Mouse (Mus musculus): ENCODE data around the gene Tsks. TPM values are rescaled to one million over a fixed set of nuclear protein-coding genes. Genes with fewer than 3 reads are reported as not detected.

The Tsks gene
- polyA plus RNA-seq, 1 experiment from 2014 or later: 0.13 TPM

- no peaks in the 10 kb centered on the region for H3K27me3 ChIP-seq (ENCODE audit: insufficient read depth, low read length)
- H3K9ac ChIP-seq (ENCODE audit: low read depth, low read length): peak within 1 kb of the TSS; percentile 97
- H3K4me3 ChIP-seq (replicated peaks; ENCODE audit: low read depth, low read length): peak within 1 kb of the TSS; percentile 97
- H3K36me3 ChIP-seq (ENCODE audit: insufficient read depth, low read length): peaks cover 10% of the 10 kb centered on the region; the same call in 1 of the 2 replicates
- no peaks in the 10 kb centered on the region for H3K9me3 ChIP-seq (replicated peaks; ENCODE audit: low read length)
- H3K27ac ChIP-seq: peak within 1 kb of the TSS; percentile 96
- H3K4me1 ChIP-seq (replicated peaks; ENCODE audit: insufficient read depth, low read length): peaks cover 19% of the 10 kb centered on the region; the same call in 1 of the 2 replicates
- ATAC-seq (replicated peaks; ENCODE audit: low FRiP score, low read depth): peak; percentile 95
- peak; percentile 100 for DNase-seq (ENCODE audit: low spot score)
- H3K4me2 ChIP-seq (ENCODE audit: low read length): peak within 1 kb of the TSS; percentile 86
- WGBS: under 1% methylated on average over 42 of the region's 42 CpGs
- TF ChIP-seq CTCF (IDR thresholded peaks at IDR 0.05; ENCODE audit: low read depth): no peak
These were observed 43.3 kb downstream of the Tsks start, which contains the start of gene Prmt1 for GRCm38 (mm10) chr7:44986192-44986878. Gene Prmt1, minus strand, starts transcription at chr7:44986568.

- H3K4me2 ChIP-seq (ENCODE audit: low read length): peak overlapping the region; percentile 75
- peak overlapping the region; percentile 69 for H3K9ac ChIP-seq (ENCODE audit: low read depth, low read length)
- DNase-seq (ENCODE audit: low spot score) (no peak), ATAC-seq (replicated peaks; ENCODE audit: low FRiP score, low read depth) (peak; percentile 11; the same call in 1 of the 2 replicates)
- H3K9me3 ChIP-seq (replicated peaks; ENCODE audit: low read length): no peaks in the 10 kb centered on the region
- under 1% methylated on average over 29 of the region's 29 CpGs for WGBS
- no peaks in the 10 kb centered on the region for H3K27me3 ChIP-seq (ENCODE audit: insufficient read depth, low read length)
- H3K36me3 ChIP-seq (ENCODE audit: insufficient read depth, low read length): peaks cover 10% of the 10 kb centered on the region; the same call in 1 of the 2 replicates
- H3K4me1 ChIP-seq (replicated peaks; ENCODE audit: insufficient read depth, low read length): peaks cover 19% of the 10 kb centered on the region; the same call in 1 of the 2 replicates
- no peak for TF ChIP-seq CTCF (IDR thresholded peaks at IDR 0.05; ENCODE audit: low read depth)
- peak overlapping the region; percentile 95 for H3K27ac ChIP-seq
- peak overlapping the region; percentile 67 for H3K4me3 ChIP-seq (replicated peaks; ENCODE audit: low read depth, low read length)
These were observed 44.1 kb downstream of the Tsks start for GRCm38 (mm10) chr7:44986879-44987718.

- no peaks in the 10 kb centered on the region for H3K27me3 ChIP-seq (ENCODE audit: insufficient read depth, low read length)
- H3K4me2 ChIP-seq (ENCODE audit: low read length): peak overlapping the region; percentile 80
- DNase-seq (ENCODE audit: low spot score) (no peak), ATAC-seq (replicated peaks; ENCODE audit: low FRiP score, low read depth) (no peak)
- peaks cover 29% of the 10 kb centered on the region for H3K36me3 ChIP-seq (ENCODE audit: insufficient read depth, low read length)
- peaks cover 15% of the 10 kb centered on the region for H3K4me1 ChIP-seq (replicated peaks; ENCODE audit: insufficient read depth, low read length)
- H3K9me3 ChIP-seq (replicated peaks; ENCODE audit: low read length): no peaks in the 10 kb centered on the region
- H3K4me3 ChIP-seq (replicated peaks; ENCODE audit: low read depth, low read length): peak overlapping the region; percentile 68
- TF ChIP-seq CTCF (IDR thresholded peaks at IDR 0.05; ENCODE audit: low read depth): no peak
- 0 out of 2 replicates have a peak overlapping the region, but pooled peaks have one; percentile 37 for H3K27ac ChIP-seq
- WGBS: 7% methylated on average over 10 of the region's 10 CpGs
- H3K9ac ChIP-seq (ENCODE audit: low read depth, low read length): peak overlapping the region; percentile 77
These were observed 53.7 kb downstream of the Tsks start for GRCm38 (mm10) chr7:44996672-44997071.

- H3K9me3 ChIP-seq (replicated peaks; ENCODE audit: low read length): no peaks in the 10 kb centered on the region
- peak within 1 kb of the TSS; percentile 87 for H3K4me2 ChIP-seq (ENCODE audit: low read length)
- DNase-seq (ENCODE audit: low spot score) (peak; percentile 99), ATAC-seq (replicated peaks; ENCODE audit: low FRiP score, low read depth) (peak; percentile 89)
- H3K27ac ChIP-seq: peak within 1 kb of the TSS; percentile 90
- peak within 1 kb of the TSS; percentile 68 for H3K4me3 ChIP-seq (replicated peaks; ENCODE audit: low read depth, low read length)
- H3K27me3 ChIP-seq (ENCODE audit: insufficient read depth, low read length): no peaks in the 10 kb centered on the region
- peak within 1 kb of the TSS; percentile 77 for H3K9ac ChIP-seq (ENCODE audit: low read depth, low read length)
- peaks cover 29% of the 10 kb centered on the region for H3K36me3 ChIP-seq (ENCODE audit: insufficient read depth, low read length)
- under 1% methylated on average over 43 of the region's 43 CpGs for WGBS
- no peak for TF ChIP-seq CTCF (IDR thresholded peaks at IDR 0.05; ENCODE audit: low read depth)
- H3K4me1 ChIP-seq (replicated peaks; ENCODE audit: insufficient read depth, low read length): peaks cover 15% of the 10 kb centered on the region
These were observed 54.4 kb downstream of the Tsks start, which contains the start of gene Irf3 for GRCm38 (mm10) chr7:44997231-44997939. Gene Irf3, plus strand, starts transcription at chr7:44997648.

- no peak for DNase-seq (ENCODE audit: low spot score)
- ATAC-seq (replicated peaks; ENCODE audit: low FRiP score, low read depth): no peak; the same call in 1 of the 2 replicates
- peaks cover 15% of the 10 kb centered on the region for H3K4me1 ChIP-seq (replicated peaks; ENCODE audit: insufficient read depth, low read length)
- no peaks in the 10 kb centered on the region for H3K27me3 ChIP-seq (ENCODE audit: insufficient read depth, low read length)
- H3K4me3 ChIP-seq (replicated peaks; ENCODE audit: low read depth, low read length): peak overlapping the region; percentile 68
- peak overlapping the region; percentile 87 for H3K4me2 ChIP-seq (ENCODE audit: low read length)
- H3K9me3 ChIP-seq (replicated peaks; ENCODE audit: low read length): no peaks in the 10 kb centered on the region
- peak overlapping the region; percentile 90 for H3K27ac ChIP-seq
- peaks cover 32% of the 10 kb centered on the region for H3K36me3 ChIP-seq (ENCODE audit: insufficient read depth, low read length)
- peak overlapping the region; percentile 77 for H3K9ac ChIP-seq (ENCODE audit: low read depth, low read length)
- TF ChIP-seq CTCF (IDR thresholded peaks at IDR 0.05; ENCODE audit: low read depth): no peak
- 2% methylated on average over 15 of the region's 15 CpGs for WGBS
These were observed 55.0 kb downstream of the Tsks start for GRCm38 (mm10) chr7:44997940-44998428.

All from kidney, postnatal 0 days (tissue).